Mouse (Mus musculus): ENCODE results near the gene Mtus2.
A peak's percentile ranks its signal among the peaks of the same experiment; 100 is the strongest.
"Not testable (repeated sequence)": the region's sequence is repeated elsewhere in the genome, so short reads cannot be mapped to it uniquely, and the experiment has no call there.

Mtus2 gene

GRCm38 (mm10) chr5:147956821-147957564, at the start of gene Mtus2:
TSS of gene Mtus2 (plus strand) at chr5:147957320.
- DNase-seq (ENCODE audit: low spot score), result peak; percentile 37

DNA sequence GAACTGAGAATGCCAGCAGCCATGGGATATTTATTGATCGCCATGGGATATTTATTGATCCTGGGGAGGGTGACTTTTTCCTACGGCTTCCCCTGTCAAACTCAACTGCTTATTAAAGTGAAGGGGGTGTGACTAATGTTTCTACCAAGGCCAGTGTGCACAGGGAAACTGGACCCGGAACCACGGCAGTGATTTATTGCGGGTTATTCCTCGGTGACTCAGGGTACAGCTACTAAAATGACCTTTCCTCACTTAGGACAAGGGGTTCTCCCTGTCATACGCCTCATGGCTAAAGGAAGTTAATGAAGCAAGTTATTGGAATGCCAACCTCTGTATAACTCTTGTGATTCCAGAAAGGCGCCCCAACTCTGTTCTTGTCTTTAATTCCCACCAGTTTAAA, 49.3 kb upstream of the Mtus2 start:
- no peak for DNase-seq (ENCODE audit: low spot score)

GRCm38 (mm10) chr5:147910807-147911509, 46.2 kb upstream of the Mtus2 start:
- no peak for DNase-seq (ENCODE audit: low spot score)

- no peak for DNase-seq (ENCODE audit: low spot score)
These were observed 45.4 kb upstream of the Mtus2 start for GRCm38 (mm10) chr5:147911744-147912143.

GRCm38 (mm10) chr5:147913241-147913842, 43.8 kb upstream of the Mtus2 start:
- no peak for DNase-seq (ENCODE audit: low spot score)

GRCm38 (mm10) chr5:147915038-147915566, 42.0 kb upstream of the Mtus2 start:
- no peak for DNase-seq (ENCODE audit: low spot score)

- no peak for DNase-seq (ENCODE audit: low spot score)
These were observed 40.9 kb upstream of the Mtus2 start for GRCm38 (mm10) chr5:147916171-147916570.

DNA sequence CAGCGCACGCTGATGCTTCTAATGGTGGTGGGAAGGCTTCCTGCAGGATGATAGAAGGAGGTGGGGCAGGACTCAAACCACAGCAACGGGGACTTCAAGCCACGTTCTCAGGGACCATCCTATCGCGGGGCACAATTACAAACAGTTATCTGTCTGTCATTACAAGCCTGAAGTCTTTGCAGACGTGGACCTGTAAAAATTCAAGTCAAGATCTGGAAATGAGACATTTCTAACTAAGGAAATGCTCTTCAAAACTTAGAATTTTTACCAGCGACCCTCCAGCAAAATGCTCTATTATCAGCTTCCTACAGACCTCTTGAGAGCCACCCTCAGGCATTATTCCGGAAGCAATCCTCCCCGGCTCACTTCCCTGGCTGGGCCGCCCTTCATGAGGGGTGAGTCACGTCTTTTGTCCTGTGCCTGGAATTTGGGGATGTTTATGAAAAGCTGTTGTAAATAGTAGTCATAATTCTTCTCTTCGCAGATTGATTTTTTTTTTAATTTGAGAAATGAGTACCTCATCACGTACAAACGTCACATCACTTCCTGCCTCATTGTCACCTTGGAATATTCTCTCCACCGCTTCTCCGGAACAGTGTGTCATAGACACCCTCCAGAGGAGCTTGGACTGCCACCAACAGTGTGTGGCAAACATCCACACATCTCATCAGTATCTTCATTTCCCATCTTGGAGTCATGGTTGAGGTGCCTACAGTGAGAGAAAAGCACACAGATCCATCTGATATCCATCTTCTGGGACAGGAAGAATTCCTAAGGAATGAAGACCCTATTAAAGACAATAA, 38.9 kb upstream of the Mtus2 start:
- no peak for DNase-seq (ENCODE audit: low spot score)

- DNase-seq (ENCODE audit: low spot score), result no peak
These were observed 32.5 kb upstream of the Mtus2 start for GRCm38 (mm10) chr5:147924621-147925020.

DNA sequence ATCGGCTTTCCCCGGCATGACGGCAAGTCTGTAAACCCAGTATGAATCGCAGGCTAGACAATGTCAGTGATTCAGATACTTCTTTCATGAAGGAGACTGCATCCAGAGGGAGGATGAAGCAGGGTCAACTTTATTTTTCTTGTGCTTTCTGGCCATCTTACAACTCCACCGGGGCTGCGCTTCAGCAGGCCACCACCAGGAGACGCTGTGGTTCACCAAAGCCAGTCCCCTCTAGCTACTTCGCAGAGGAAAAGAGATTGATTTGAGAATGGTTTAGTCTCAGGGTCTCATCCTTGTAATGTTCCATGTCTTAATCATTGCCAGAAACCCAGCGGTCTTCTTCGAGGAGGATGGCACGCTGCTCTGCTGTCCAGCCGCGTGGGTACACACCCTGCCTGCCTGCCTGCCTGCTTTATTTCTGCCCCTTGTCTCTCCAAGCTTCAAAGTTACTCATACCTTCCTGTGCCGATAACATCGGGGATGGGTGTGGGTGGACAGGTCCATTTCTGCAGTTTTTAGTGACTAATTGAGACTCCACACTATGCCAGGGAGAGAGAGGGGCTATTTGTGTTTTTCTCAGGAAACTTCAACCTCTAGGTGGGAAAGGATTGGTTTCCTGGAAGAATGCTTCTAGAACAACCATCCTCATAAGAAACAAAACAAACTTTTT, 31.1 kb upstream of the Mtus2 start:
- DNase-seq (ENCODE audit: low spot score), result no peak

DNA sequence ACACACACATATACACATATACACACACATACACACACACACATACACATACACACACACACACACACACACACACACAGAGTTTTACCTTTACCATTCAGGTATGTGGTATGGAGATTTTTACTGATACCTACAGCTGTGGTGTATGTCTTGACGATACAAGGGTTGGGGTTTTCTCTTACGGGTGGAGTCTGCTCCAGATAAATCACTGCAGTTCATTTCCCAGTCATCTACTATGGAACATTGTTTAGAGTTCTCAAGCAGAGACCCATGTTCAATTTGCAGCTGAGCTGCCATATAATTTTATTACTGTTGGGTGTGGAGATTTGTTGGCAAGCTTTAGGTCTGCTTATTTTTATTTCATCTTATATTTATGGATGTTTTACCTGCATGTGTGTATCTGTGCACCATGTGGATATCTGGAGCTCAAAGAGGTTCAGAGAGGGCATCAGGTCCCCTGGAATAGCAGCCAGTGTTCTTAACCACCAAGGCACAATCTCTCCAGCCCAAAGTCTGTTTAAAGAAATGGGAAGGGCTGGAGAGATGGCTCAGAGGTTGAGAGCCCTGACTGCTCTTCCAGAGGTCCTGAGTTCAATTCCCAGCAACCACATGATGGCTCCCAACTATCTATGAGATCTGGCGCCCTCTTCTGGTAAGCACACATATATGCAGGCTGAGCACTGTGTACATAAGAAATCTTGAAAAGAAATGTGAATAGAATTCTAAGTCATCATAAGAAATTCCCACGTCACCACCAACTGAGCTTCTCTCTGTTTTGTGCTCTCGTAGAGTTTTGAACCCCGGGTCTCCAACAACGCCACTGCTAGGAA, 28.2 kb upstream of the Mtus2 start:
- DNase-seq (ENCODE audit: low spot score), result no peak

- DNase-seq (ENCODE audit: low spot score), result no peak
These were observed 22.0 kb upstream of the Mtus2 start for GRCm38 (mm10) chr5:147935096-147935495.

DNA sequence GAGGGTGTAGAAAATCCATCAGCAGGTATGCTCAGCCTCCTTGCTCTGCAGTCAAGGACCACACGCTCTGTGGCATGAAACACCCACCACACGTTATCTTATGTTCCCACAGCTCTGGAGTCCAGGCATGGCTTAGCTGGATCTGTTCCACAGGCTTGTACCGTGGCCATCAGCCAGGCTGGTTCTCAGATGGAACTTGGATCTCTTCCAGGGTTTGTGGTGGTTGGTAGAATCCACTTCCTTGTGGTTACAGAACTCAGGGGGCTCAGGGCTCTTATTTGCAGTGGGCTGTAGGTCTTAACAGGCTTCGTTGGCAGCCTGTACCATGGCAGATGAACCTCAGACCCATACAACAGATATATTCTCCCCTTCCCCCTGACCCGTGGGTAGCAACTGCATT, 17.9 kb upstream of the Mtus2 start:
- DNase-seq (ENCODE audit: low spot score), result no peak

DNA sequence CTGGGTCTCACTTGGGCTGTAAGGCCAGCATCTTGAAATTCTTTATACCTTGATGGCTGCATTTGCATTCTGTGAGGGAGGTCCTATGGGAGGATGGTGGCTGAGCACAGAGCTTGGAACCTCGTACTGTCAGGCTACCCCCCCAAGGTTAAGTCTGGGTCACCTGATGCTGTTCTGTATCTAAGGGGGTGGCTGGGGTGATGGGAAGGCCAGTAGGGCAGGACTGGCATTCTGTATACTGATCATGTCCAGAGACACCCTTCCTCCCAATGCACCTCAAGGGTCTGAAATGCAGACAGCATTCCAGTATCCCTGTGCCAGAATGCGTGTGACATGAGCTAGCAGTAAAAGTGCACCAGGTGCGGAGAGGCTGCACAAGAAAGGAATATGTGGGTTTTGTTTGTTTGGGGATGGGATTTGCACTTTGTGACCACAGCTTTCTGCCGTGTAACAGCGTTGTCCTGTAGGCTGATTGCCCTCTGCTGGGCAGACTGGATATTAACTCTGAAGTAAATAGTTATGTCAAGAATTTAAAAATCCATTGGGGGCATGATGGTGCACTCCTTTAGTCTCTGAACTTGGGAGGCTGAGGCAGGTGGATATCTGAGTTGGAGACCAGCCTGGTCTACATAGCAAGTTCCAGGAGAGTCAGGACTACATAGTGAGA, 12.0 kb upstream of the Mtus2 start:
- DNase-seq (ENCODE audit: low spot score), result no peak

DNA sequence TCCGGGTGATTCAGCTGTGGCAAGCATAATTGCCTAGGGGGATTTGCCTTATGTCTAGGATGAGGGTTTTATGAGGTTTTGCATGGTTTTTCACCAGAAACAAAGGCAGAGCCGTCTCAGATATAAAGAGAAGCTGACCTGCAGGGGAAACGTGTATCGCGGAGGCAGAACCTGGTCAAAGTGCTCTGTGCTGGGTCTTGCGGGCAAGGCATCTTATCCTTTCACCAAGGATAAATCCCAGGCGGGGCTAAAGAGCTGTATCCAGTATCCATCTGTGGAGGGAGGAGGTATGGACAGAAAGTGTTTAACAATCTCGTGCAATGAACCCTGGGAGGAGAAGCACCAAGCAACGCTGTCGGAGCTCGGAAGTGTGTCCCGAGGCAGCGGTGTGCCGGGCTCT, 7.2 kb upstream of the Mtus2 start:
- no peak for DNase-seq (ENCODE audit: low spot score)

- DNase-seq (ENCODE audit: low spot score), result no peak
These were observed 5.4 kb upstream of the Mtus2 start for GRCm38 (mm10) chr5:147951751-147952150.

- not testable (repeated sequence) for DNase-seq (ENCODE audit: low spot score)
These were observed 3.9 kb upstream of the Mtus2 start for GRCm38 (mm10) chr5:147953181-147953580.

GRCm38 (mm10) chr5:147955671-147956070, 1.4 kb upstream of the Mtus2 start:
- no peak for DNase-seq (ENCODE audit: low spot score)

GRCm38 (mm10) chr5:147956421-147956820, 699 bp upstream of the Mtus2 start:
- DNase-seq (ENCODE audit: low spot score), result no peak

Data from spleen, adult 12 weeks (tissue).